Mouse (Mus musculus) telencephalon, adult 2 months (tissue): Measurements from ENCODE around the gene Commd2.

Source experiments
- DNase-seq: peaks from one replicate; pipeline ENCODE4 v3.0.0-alpha.2; 2011; ENCODE audit warnings: low read depth, low spot score

Commd2 gene

GRCm38 (mm10) chr3:57615652-57616051, 35.9 kb downstream of the Commd2 start:
- no peak for DNase-seq

- no peak for DNase-seq
Measured at GRCm38 (mm10) chr3:57612430-57612997, 39.0 kb downstream of the Commd2 start.

DNA sequence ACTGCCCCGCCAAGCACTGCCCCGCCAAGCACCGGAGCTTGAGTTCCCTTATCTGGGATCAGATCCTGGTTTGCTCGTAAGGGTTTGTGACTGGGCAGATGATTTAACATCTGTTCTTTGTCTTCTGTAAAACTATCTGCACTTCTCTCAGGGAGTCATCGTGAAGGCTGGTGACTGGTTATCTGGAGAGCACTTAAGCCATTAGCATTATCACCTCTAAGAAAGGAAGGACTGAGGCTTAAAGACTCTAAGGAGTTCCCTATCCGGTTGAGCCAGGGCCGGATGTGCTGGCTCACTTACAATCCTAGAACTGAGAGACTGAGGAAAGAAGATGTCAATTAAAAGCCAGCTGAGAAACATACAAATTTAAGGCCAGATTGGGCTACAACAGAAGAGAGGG, 39.7 kb downstream of the Commd2 start:
- DNase-seq = no peak

- no peak for DNase-seq
Measured at GRCm38 (mm10) chr3:57604618-57605015, 46.9 kb downstream of the Commd2 start.

GRCm38 (mm10) chr3:57603891-57604617, 47.5 kb downstream of the Commd2 start:
- no peak for DNase-seq

GRCm38 (mm10) chr3:57602610-57603009, 48.9 kb downstream of the Commd2 start:
- DNase-seq = no peak

GRCm38 (mm10) chr3:57596566-57596965, 54.9 kb downstream of the Commd2 start:
- no peak for DNase-seq

GRCm38 (mm10) chr3:57595506-57595905, 56.0 kb downstream of the Commd2 start:
- no peak for DNase-seq
